Mouse (Mus musculus) naive thymus-derived CD4-positive, alpha-beta T cell, adult 5 months (primary cell): Measurements from ENCODE around the gene Nasp. TPM values are rescaled to one million over a fixed set of nuclear protein-coding genes. Genes with fewer than 3 reads are reported as not detected.

Source experiments
- polyA plus RNA-seq: library from polyadenylated mRNA; unstranded; fragments of 100-300 nt; shearing (Covaris generic); gene quantifications from one replicate; pipeline ENCODE4 v1.2.1, GENCODE M21; 2017

Nasp gene
- 112 TPM for polyA plus RNA-seq

GRCm38 (mm10) chr4:116627722-116628662, at the start of gene Nasp:
Nasp (minus strand) TSS chr4:116627941.

GRCm38 (mm10) chr4:116650924-116651796, 23.4 kb upstream of the Nasp start, which contains the start of gene Akr1a1:
Akr1a1 (minus strand) TSS chr4:116651680.

GRCm38 (mm10) chr4:116596379-116596778, 31.4 kb downstream of the Nasp start, which contains the start of gene Ccdc17:
Ccdc17 (plus strand) TSS chr4:116596654.

GRCm38 (mm10) chr4:116557306-116558121, 70.2 kb downstream of the Nasp start, which contains the start of gene Gpbp1l1:
Gpbp1l1 (plus strand) TSS chr4:116557658.

GRCm38 (mm10) chr4:116555413-116556300, 72.1 kb downstream of the Nasp start, which contains the start of gene Tmem69:
Tmem69 (minus strand) TSS chr4:116555936.

Other genes with a start within 250 kb of the Nasp start
- gene Mast2, start 163.8 kb downstream of the Nasp start, polyA plus RNA-seq: 16.0 TPM
- 11.9 TPM for gene Ipp, start 120.4 kb downstream of the Nasp start, polyA plus RNA-seq
- gene Tmem69, start 72.0 kb downstream of the Nasp start, polyA plus RNA-seq: 8.3 TPM
- 43.7 TPM for gene Gpbp1l1, start 70.3 kb downstream of the Nasp start, polyA plus RNA-seq
- 6.9 TPM for gene Ccdc17, start 31.3 kb downstream of the Nasp start, polyA plus RNA-seq
- 236 TPM for gene Akr1a1, start 23.7 kb upstream of the Nasp start, polyA plus RNA-seq
- gene Prdx1, start 57.6 kb upstream of the Nasp start, polyA plus RNA-seq: 505 TPM
- 3.6 TPM for gene Mmachc, start 80.5 kb upstream of the Nasp start, polyA plus RNA-seq
- gene Ccdc163, start 80.6 kb upstream of the Nasp start, polyA plus RNA-seq: 4.2 TPM
- 6.3 TPM for gene Tesk2, start 93.0 kb upstream of the Nasp start, polyA plus RNA-seq
- gene Toe1, start 179.7 kb upstream of the Nasp start, polyA plus RNA-seq: 43.0 TPM
- gene Mutyh, start 179.8 kb upstream of the Nasp start, polyA plus RNA-seq: 12.4 TPM
- 0.19 TPM for gene Hpdl, start 193.8 kb upstream of the Nasp start, polyA plus RNA-seq
- gene Zswim5, start 249.4 kb upstream of the Nasp start, polyA plus RNA-seq: 0.12 TPM